Mouse (Mus musculus): ENCODE measurements around the gene Nfe2l3.

DNA sequence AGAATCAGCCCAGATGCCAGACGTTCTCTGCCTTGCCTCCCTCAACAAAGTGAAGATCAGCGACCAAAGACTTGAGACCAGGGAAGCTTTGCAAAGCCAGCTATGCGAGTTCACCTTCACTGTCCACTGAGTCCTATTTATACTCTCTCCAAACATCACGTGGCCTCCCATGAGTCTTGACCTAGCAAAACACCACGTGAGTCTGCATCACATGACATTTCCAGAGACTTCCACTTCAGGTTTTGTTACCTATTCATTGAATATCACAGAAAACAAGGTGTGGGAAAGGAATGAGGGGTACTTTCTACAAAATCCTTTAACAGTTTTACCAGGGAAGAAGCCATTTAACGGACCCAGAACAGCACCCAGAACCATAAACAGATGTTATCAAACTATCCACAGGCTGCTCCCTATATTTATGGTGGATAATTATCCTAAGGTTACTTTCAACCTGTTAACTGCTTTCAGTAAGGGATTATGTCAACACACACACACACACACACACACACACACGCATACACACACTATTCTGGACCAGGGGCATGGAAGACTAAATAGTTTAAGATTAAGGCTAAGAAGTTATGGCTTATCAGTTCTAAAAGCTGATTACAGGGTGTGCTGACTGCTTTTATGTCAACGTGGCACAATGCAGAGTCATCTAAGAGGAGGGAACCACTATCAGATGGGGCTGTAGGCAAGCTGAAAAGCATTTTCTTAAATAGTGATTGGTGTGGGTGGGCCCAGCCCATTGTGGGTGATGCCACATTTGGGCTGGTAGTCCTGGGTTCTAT is 65.0 kb downstream of the Nfe2l3 start:
- TF ChIP-seq CTCF (IDR thresholded peaks at IDR 0.05; ENCODE audit: borderline replicate concordance, control insufficient read depth, extremely low read depth, insufficient read depth, low read length, poor library complexity): no peak
- TF ChIP-seq POLR2A (IDR thresholded peaks at IDR 0.05; ENCODE audit: control insufficient read depth, extremely low read depth, insufficient read depth, low read length, poor library complexity): no peak

Data from thymus, adult 2 months (tissue).